Mouse (Mus musculus) heart, postnatal 0 days (tissue): ENCODE measurements around the gene Ankfn1. TPM values are rescaled to one million over a fixed set of nuclear protein-coding genes. Genes with fewer than 3 reads are reported as not detected.

ENCODE experiments used
- ATAC-seq: fragments of 200-750 bp; cut with Nextera tagmentation; 2 replicates; pipeline ENCODE4 v1.8.0; 2017; ENCODE audit warnings: low read depth, moderate number of reproducible peaks, moderate library complexity; ENCODE audit not compliant: insufficient read depth
- DNase-seq: peaks from one replicate; pipeline ENCODE4 v3.0.0-alpha.2; 2016; ENCODE audit warnings: low spot score
- H3K27ac ChIP-seq: fragments of 300-500 bp; sonication (generic); 2 replicates; pipeline ENCODE4 v1.5.1; 2014; ENCODE audit warnings: low read depth, mild to moderate bottlenecking
- H3K27me3 ChIP-seq: fragments of 300-500 bp; sonication (generic); 2 replicates; pipeline ENCODE4 v1.6.1; 2014; ENCODE audit warnings: low read length, mixed read lengths; ENCODE audit not compliant: control insufficient read depth, insufficient read depth
- H3K36me3 ChIP-seq: fragments of 300-500 bp; sonication (generic); replicated peaks from 2 replicates; pipeline ENCODE4 v1.6.1; 2014; ENCODE audit warnings: low read length, mixed read lengths; ENCODE audit not compliant: control insufficient read depth, insufficient read depth
- H3K4me1 ChIP-seq: fragments of 300-500 bp; sonication (generic); 2 replicates; pipeline ENCODE4 v1.6.1; 2014; ENCODE audit warnings: antibody characterized with exemption; ENCODE audit not compliant: control insufficient read depth, insufficient read depth
- H3K4me2 ChIP-seq: fragments of 300-500 bp; sonication (generic); 2 replicates; pipeline ENCODE4 v1.6.1; 2014; ENCODE audit warnings: low read depth, mild to moderate bottlenecking, low read length, moderate library complexity
- H3K4me3 ChIP-seq: fragments of 300-500 bp; sonication (generic); 2 replicates; pipeline ENCODE4 v1.5.1; 2014; ENCODE audit warnings: low read depth, low read length
- H3K9ac ChIP-seq: fragments of 300-500 bp; sonication (generic); replicated peaks from 2 replicates; pipeline ENCODE4 v1.6.1; 2014; ENCODE audit warnings: low read depth, low read length, mixed read lengths
- H3K9me3 ChIP-seq: fragments of 300-500 bp; sonication (generic); replicated peaks from 2 replicates; pipeline ENCODE4 v1.6.1; 2016; ENCODE audit warnings: low read length; ENCODE audit not compliant: control insufficient read depth
- CTCF ChIP-seq: IDR thresholded peaks from 2 replicates; pipeline ENCODE4 v1.5.1; 2016; ENCODE audit warnings: antibody characterized with exemption, control low read depth, low read depth
- EP300 ChIP-seq: IDR thresholded peaks from 2 replicates; pipeline ENCODE4 v1.6.1; 2016; ENCODE audit warnings: antibody characterized with exemption, low read depth
- WGBS: fragments of 180-500 bp; shearing (Covaris S2); extraction: QIAGEN DNeasy Blood & Tissue Kit; methylation state at CpG from one replicate; pipeline ENCODE4 v1.1.7; 2014; 5-methylcytosine and 5-hydroxymethylcytosine counted together
- polyA plus RNA-seq: library from polyadenylated mRNA; unstranded; fragments of >200 nt; fragmentation: Nextera tagmentation; extraction: Ambion mirVana; gene quantifications from 2 replicates; pipeline ENCODE4 v1.2.1, GENCODE M21; 2015
- total RNA-seq: library from RNA; depleted of rRNA; stranded (reverse); fragments of >200 nt; gene quantifications from 2 replicates; pipeline ENCODE4 v1.2.3, GENCODE M21; 2014; ENCODE audit warnings: low replicate concordance

The Ankfn1 gene
- total and polyA plus RNA-seq, 2 experiments from 2014 or later, result not detected

DNA sequence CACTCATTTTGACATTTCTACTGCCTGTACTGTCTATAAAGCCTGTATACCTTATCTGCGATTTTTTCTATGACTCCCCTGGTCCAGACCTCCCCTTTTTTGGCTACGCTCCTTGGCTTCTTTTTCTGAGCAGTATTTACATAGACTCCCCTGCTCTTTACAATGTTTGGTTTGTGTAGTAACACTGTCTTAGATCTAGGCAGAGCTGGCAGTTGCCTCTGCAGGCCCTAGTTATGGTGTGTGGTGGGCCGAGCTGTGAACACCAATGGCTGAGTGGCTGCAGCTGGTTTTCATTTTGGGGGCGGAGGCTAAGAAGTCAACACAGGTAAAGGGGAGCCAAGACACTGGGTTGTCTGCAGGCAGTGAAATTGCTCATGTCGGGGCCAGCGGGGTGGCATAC lies 368.7 kb downstream of the Ankfn1 start:
- Histone ChIP-seq H3K27me3 (no peaks in the 10 kb centered on the region), H3K4me3 (no peak overlapping the region), H3K9me3 (no peaks in the 10 kb centered on the region), H3K9ac (no peak overlapping the region), H3K4me2 (no peak overlapping the region), H3K4me1 (no peaks in the 10 kb centered on the region), H3K36me3 (no peaks in the 10 kb centered on the region), H3K27ac (no peak overlapping the region)
- ATAC-seq (no peak), DNase-seq (no peak)
- no peak for TF ChIP-seq EP300
- TF ChIP-seq CTCF, result no peak
- WGBS, result 89% methylated on average over 6 of the region's 6 CpGs

- 83% methylated on average over 1 of the region's 1 CpGs for WGBS
These were observed 373.0 kb downstream of the Ankfn1 start for GRCm38 (mm10) chr11:89404489-89404888.

GRCm38 (mm10) chr11:89403436-89403835 lies 374.0 kb downstream of the Ankfn1 start:
- no peaks in the 10 kb centered on the region for H3K4me1 ChIP-seq
- ATAC-seq (no peak), DNase-seq (no peak)
- no peak overlapping the region for H3K9ac ChIP-seq
- H3K4me3 ChIP-seq, result no peak overlapping the region
- 92% methylated on average over 14 of the region's 14 CpGs for WGBS
- H3K9me3 ChIP-seq, result no peaks in the 10 kb centered on the region
- TF ChIP-seq EP300, result no peak
- no peak for TF ChIP-seq CTCF
- H3K36me3 ChIP-seq, result no peaks in the 10 kb centered on the region
- H3K4me2 ChIP-seq, result no peak overlapping the region
- no peaks in the 10 kb centered on the region for H3K27me3 ChIP-seq
- H3K27ac ChIP-seq, result no peak overlapping the region

More at GRCm38 (mm10) chr11:89404489-89404888, 373.0 kb downstream of the Ankfn1 start:
- Histone ChIP-seq H3K27me3 (no peaks in the 10 kb centered on the region), H3K4me2 (no peak overlapping the region), H3K9ac (no peak overlapping the region), H3K9me3 (no peaks in the 10 kb centered on the region), H3K4me3 (no peak overlapping the region), H3K36me3 (no peaks in the 10 kb centered on the region), H3K27ac (no peak overlapping the region), H3K4me1 (no peaks in the 10 kb centered on the region)
- DNase-seq (no peak), ATAC-seq (no peak)
- no peak for TF ChIP-seq CTCF
- no peak for TF ChIP-seq EP300

DNA sequence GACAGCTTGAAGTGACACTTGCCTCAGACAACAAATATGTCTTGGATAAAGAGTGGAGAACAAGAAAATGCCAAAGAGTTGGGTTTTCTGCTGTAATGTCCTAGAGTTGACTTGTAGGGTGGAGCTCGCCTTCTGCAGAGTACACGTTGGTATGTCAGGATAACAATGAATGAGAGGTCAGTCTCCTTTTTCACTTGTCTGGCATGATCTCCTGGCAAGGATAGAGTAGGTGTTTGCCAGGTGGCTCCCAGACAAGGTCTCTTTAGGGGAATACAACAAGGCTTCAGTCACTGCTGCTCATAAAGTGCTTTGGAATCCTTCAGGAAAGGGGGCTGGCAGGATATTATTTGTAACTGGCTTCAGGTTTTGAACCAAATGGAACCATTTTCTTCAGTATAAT lies 388.6 kb downstream of the Ankfn1 start:
- WGBS, result 52% methylated on average over 2 of the region's 2 CpGs
- Histone ChIP-seq H3K4me2 (no peak overlapping the region), H3K4me1 (no peaks in the 10 kb centered on the region), H3K9ac (no peak overlapping the region), H3K9me3 (no peaks in the 10 kb centered on the region), H3K27me3 (no peaks in the 10 kb centered on the region), H3K36me3 (no peaks in the 10 kb centered on the region), H3K4me3 (no peak overlapping the region), H3K27ac (no peak overlapping the region)
- ATAC-seq, result no peak
- no peak for DNase-seq
- no peak for TF ChIP-seq CTCF
- TF ChIP-seq EP300, result no peak

- H3K4me2 ChIP-seq, result no peak overlapping the region
- WGBS, result 65% methylated on average over 2 of the region's 2 CpGs
- H3K4me3 ChIP-seq, result no peak overlapping the region
- H3K4me1 ChIP-seq, result peaks cover 7% of the 10 kb centered on the region; the same call in 1 of the 2 replicates
- TF ChIP-seq EP300, result no peak
- TF ChIP-seq CTCF, result no peak
- H3K27me3 ChIP-seq, result no peaks in the 10 kb centered on the region
- H3K27ac ChIP-seq, result 0 out of 2 replicates have a peak overlapping the region, but pooled peaks have one; percentile 20
- H3K9me3 ChIP-seq, result no peaks in the 10 kb centered on the region
- ATAC-seq (no peak), DNase-seq (no peak)
- H3K9ac ChIP-seq, result no peak overlapping the region
- H3K36me3 ChIP-seq, result no peaks in the 10 kb centered on the region
These were observed 394.8 kb downstream of the Ankfn1 start for GRCm38 (mm10) chr11:89382634-89383009.

- H3K4me3 ChIP-seq, result no peak overlapping the region
- TF ChIP-seq EP300, result no peak
- no peak for TF ChIP-seq CTCF
- H3K4me1 ChIP-seq, result peaks cover 7% of the 10 kb centered on the region; the same call in 1 of the 2 replicates
- ATAC-seq (peak; percentile 53), DNase-seq (no peak)
- no peaks in the 10 kb centered on the region for H3K27me3 ChIP-seq
- 7% methylated on average over 8 of the region's 8 CpGs for WGBS
- H3K9me3 ChIP-seq, result no peaks in the 10 kb centered on the region
- no peak overlapping the region for H3K27ac ChIP-seq
- no peak overlapping the region for H3K9ac ChIP-seq
- H3K4me2 ChIP-seq, result no peak overlapping the region
- no peaks in the 10 kb centered on the region for H3K36me3 ChIP-seq
These were observed 395.4 kb downstream of the Ankfn1 start for GRCm38 (mm10) chr11:89381782-89382633.
